Mouse (Mus musculus): ENCODE measurements around the gene 9130213A22Rik. TPM values are rescaled to one million over a fixed set of nuclear protein-coding genes. Genes with fewer than 3 reads are reported as not detected.

9130213A22Rik gene
- polyA plus RNA-seq, 1 experiment from 2014 or later, result 0.27 TPM

DNA sequence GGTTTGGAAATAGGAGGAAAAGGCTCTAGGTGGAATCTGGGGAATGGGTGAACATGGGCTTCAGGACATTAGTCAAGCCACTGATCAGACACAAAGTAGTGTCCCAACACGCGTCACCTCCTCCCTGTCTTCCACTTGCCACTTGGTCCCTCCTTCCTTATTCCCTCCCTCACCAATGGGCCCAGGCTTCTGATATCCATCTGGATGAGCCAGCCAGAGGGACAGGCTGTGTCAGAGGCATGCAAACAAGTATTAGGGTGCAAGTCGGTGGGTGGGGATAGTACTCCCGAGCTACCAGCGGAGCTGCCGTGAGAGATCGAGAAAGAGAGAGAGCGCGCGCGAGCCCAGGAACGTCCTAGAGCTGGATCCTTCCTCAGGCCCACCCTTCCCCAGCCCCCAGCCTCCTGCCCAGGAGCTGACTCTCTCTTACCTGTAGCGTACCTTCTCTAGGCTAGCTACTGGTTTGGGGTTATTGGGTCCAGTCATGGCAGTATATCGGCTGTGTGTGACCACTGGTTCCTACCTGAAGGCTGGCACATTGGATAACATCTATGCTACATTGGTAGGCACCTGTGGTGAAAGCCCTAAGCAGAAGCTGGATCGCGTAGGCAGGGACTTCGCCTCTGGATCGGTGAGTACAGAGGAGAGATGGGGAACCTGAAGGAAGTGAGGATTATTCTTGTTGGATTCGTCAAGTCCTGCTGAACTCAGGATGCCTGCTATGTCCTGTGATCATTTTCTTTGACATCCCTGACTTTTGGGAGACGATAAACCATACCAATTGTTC is 3.7 kb upstream of the 9130213A22Rik start:
- Histone ChIP-seq H3K4me3 (replicated peaks; ENCODE audit: low read length) (peak overlapping the region; percentile 65), H3K36me3 (ENCODE audit: control insufficient read depth, insufficient read depth, low read length) (no peaks in the 10 kb centered on the region), H3K9ac (ENCODE audit: low read length) (peak overlapping the region; percentile 69), H3K4me1 (ENCODE audit: control insufficient read depth, insufficient read depth, low read length) (peaks cover 7% of the 10 kb centered on the region), H3K27me3 (ENCODE audit: control insufficient read depth, insufficient read depth, low read length) (no peaks in the 10 kb centered on the region), H3K9me3 (replicated peaks; ENCODE audit: control insufficient read depth, low read length) (no peaks in the 10 kb centered on the region), H3K27ac (ENCODE audit: low read length) (peak overlapping the region; percentile 84; the same call in 1 of the 2 replicates), H3K4me2 (ENCODE audit: low read depth, low read length) (peak overlapping the region; percentile 91)
- 10% methylated on average over 20 of the region's 20 CpGs for WGBS
- ATAC-seq (ENCODE audit: insufficient read depth, low FRiP score), result no peak

- Histone ChIP-seq H3K9ac (ENCODE audit: low read length) (peak within 1 kb of the TSS; percentile 69), H3K36me3 (ENCODE audit: control insufficient read depth, insufficient read depth, low read length) (no peaks in the 10 kb centered on the region), H3K4me1 (ENCODE audit: control insufficient read depth, insufficient read depth, low read length) (peaks cover 10% of the 10 kb centered on the region), H3K4me3 (replicated peaks; ENCODE audit: low read length) (peak within 1 kb of the TSS; percentile 65), H3K4me2 (ENCODE audit: low read depth, low read length) (peak within 1 kb of the TSS; percentile 91), H3K27me3 (ENCODE audit: control insufficient read depth, insufficient read depth, low read length) (no peaks in the 10 kb centered on the region), H3K27ac (ENCODE audit: low read length) (peak within 1 kb of the TSS; percentile 84), H3K9me3 (replicated peaks; ENCODE audit: control insufficient read depth, low read length) (no peaks in the 10 kb centered on the region)
- WGBS, result 2% methylated on average over 3 of the region's 3 CpGs
- no peak for ATAC-seq (ENCODE audit: insufficient read depth, low FRiP score)
These were observed 3.3 kb upstream of the 9130213A22Rik start, which contains the start of gene Aloxe3 for GRCm38 (mm10) chr11:69125852-69125918. Gene Aloxe3 (plus strand): TSS chr11:69125896.

DNA sequence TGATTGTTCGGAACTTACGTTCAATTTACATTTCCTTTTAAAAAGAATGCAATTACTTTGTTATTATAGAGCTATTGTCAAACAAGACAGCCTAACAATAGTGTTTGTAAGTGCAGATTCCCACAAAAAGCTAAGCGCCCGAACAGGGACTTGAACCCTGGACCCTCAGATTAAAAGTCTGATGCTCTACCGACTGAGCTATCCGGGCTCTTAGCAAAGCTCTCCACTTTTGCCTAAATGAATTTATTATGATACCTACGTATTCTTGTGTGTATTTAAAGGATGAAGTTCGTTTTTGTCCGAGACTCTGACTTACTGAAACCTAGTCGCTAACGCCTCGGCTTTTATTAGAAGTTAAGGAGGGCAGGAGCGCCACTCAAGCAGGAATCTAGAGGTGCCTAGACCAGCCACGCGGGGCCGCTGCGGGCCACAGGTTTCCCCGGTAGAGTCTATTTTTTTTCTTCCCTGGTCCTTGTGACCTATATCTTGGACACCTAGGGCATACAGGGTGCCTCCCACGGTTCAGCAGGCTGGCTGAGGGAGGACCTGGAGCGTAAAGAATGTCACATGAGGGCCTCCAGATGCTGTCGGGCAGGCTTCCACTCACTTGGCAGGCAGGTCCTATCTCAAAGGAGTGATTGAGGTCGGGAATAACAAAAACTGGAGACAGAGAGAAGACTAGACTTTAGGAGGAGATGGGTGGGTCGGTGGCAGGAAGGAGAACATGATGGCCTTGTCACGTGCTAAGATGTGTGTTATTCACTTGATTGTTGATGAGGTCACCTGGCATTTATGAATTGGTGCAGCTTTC is 2.9 kb upstream of the 9130213A22Rik start:
- H3K9me3 ChIP-seq (replicated peaks; ENCODE audit: control insufficient read depth, low read length), result no peaks in the 10 kb centered on the region
- H3K4me2 ChIP-seq (ENCODE audit: low read depth, low read length), result peak overlapping the region; percentile 91
- H3K4me3 ChIP-seq (replicated peaks; ENCODE audit: low read length), result peak overlapping the region; percentile 65
- ATAC-seq (ENCODE audit: insufficient read depth, low FRiP score), result peak; percentile 27; the same call in 1 of the 2 replicates
- H3K4me1 ChIP-seq (ENCODE audit: control insufficient read depth, insufficient read depth, low read length), result peaks cover 14% of the 10 kb centered on the region
- no peaks in the 10 kb centered on the region for H3K27me3 ChIP-seq (ENCODE audit: control insufficient read depth, insufficient read depth, low read length)
- under 1% methylated on average over 24 of the region's 24 CpGs for WGBS
- peak overlapping the region; percentile 84 for H3K27ac ChIP-seq (ENCODE audit: low read length)
- peak overlapping the region; percentile 69 for H3K9ac ChIP-seq (ENCODE audit: low read length)
- no peaks in the 10 kb centered on the region for H3K36me3 ChIP-seq (ENCODE audit: control insufficient read depth, insufficient read depth, low read length)

DNA sequence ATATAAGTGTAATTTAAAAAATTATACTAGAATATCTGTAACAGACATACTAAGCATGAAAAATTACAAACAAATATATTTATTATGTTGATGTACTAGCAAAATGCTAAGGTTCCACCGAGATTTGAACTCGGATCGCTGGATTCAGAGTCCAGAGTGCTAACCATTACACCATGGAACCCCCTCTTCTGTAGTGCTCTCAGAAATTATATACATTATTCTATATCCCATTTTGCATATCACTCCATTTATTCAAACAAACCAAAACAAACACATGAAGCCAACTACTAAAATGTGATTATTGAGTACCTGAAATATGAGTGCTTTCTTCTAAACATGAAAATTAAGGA is 2.1 kb upstream of the 9130213A22Rik start:
- Histone ChIP-seq H3K4me3 (replicated peaks; ENCODE audit: low read length) (peak overlapping the region; percentile 57; the same call in 1 of the 2 replicates), H3K9me3 (replicated peaks; ENCODE audit: control insufficient read depth, low read length) (no peaks in the 10 kb centered on the region), H3K27ac (ENCODE audit: low read length) (no peak overlapping the region), H3K27me3 (ENCODE audit: control insufficient read depth, insufficient read depth, low read length) (no peaks in the 10 kb centered on the region), H3K9ac (ENCODE audit: low read length) (no peak overlapping the region), H3K4me1 (ENCODE audit: control insufficient read depth, insufficient read depth, low read length) (peaks cover 20% of the 10 kb centered on the region), H3K36me3 (ENCODE audit: control insufficient read depth, insufficient read depth, low read length) (no peaks in the 10 kb centered on the region), H3K4me2 (ENCODE audit: low read depth, low read length) (peak overlapping the region; percentile 95)
- ATAC-seq (ENCODE audit: insufficient read depth, low FRiP score), result peak; percentile 19; the same call in 1 of the 2 replicates
- 0% methylated on average over 3 of the region's 3 CpGs for WGBS

DNA sequence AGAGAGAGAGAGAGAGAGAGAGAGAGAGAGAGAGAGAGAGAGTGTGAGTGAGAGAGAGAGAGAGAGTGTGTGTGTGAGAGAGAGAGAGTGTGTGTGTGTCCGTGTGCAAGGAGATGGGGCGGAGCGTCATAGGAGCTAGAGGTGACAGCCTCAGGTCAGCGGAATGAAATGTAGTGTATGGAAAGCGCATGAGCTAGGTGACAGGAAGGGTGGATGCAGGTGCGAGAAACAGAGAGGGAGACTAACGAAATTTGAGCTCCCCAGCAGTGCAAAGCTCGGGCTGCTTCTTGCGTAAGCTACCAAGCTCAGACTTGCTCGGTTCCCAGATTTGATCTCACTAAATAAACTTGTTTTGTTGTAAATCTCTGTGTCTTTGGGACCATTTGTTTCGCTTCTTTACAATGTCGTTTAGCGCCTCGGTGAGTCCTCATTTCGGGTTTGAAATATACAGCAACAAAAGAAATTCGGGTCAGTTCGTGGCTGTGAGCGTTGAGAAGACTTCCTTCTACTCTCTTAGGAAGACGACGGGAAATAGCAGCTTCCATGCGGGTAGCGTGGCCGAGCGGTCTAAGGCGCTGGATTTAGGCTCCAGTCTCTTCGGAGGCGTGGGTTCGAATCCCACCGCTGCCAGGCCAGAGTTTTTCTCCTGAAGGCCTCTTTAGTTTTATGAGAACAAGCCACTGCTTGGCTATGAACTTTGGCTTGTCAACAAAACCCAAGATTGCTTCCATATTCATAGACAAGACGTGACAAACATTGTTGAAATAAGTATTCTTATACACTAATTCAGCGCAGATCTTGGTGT is 1.5 kb upstream of the 9130213A22Rik start:
- WGBS, result under 1% methylated on average over 31 of the region's 31 CpGs
- peak overlapping the region; percentile 57 for H3K4me3 ChIP-seq (replicated peaks; ENCODE audit: low read length)
- peak overlapping the region; percentile 95 for H3K4me2 ChIP-seq (ENCODE audit: low read depth, low read length)
- H3K36me3 ChIP-seq (ENCODE audit: control insufficient read depth, insufficient read depth, low read length), result no peaks in the 10 kb centered on the region
- H3K9me3 ChIP-seq (replicated peaks; ENCODE audit: control insufficient read depth, low read length), result no peaks in the 10 kb centered on the region
- ATAC-seq (ENCODE audit: insufficient read depth, low FRiP score), result peak; percentile 67
- H3K27ac ChIP-seq (ENCODE audit: low read length), result peak overlapping the region; percentile 88
- peaks cover 26% of the 10 kb centered on the region for H3K4me1 ChIP-seq (ENCODE audit: control insufficient read depth, insufficient read depth, low read length)
- H3K27me3 ChIP-seq (ENCODE audit: control insufficient read depth, insufficient read depth, low read length), result no peaks in the 10 kb centered on the region
- H3K9ac ChIP-seq (ENCODE audit: low read length), result peak overlapping the region; percentile 85

DNA sequence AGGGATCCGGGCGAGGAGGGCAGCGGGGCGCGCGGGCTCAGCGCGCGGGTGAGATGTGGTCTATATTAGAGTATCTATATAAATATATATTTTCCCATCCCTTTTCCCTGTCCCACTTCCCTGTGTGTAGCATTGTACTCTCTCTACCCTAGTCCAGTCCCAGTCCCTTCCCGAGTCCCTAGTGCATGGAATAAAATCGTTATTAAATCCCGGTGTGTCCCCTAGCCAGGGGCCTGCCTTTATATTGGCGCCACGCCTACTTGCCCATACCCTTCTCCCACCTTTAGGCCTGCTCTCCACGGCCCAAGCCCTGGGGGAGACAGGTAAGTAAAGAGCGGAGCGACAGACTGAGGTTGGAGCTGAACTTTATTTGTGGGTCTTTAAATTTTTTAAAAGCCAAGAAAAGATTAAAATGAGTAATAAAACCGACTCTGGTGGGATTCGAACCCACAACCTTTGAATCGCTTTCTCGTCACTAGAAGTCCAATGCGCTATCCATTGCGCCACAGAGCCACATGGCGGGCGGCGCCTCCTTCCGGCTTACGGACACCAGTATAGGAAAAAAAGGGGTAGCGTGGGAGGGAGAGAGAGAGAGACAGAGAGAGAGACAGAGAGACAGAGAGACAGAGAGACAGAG is 785 bp upstream of the 9130213A22Rik start:
- H3K4me3 ChIP-seq (replicated peaks; ENCODE audit: low read length), result peak overlapping the region; percentile 57
- H3K4me1 ChIP-seq (ENCODE audit: control insufficient read depth, insufficient read depth, low read length), result peaks cover 28% of the 10 kb centered on the region
- under 1% methylated on average over 29 of the region's 29 CpGs for WGBS
- no peaks in the 10 kb centered on the region for H3K36me3 ChIP-seq (ENCODE audit: control insufficient read depth, insufficient read depth, low read length)
- peak overlapping the region; percentile 95 for H3K27ac ChIP-seq (ENCODE audit: low read length)
- no peaks in the 10 kb centered on the region for H3K27me3 ChIP-seq (ENCODE audit: control insufficient read depth, insufficient read depth, low read length)
- peak; percentile 0; the same call in 1 of the 2 replicates for ATAC-seq (ENCODE audit: insufficient read depth, low FRiP score)
- H3K9ac ChIP-seq (ENCODE audit: low read length), result peak overlapping the region; percentile 85
- peak overlapping the region; percentile 95 for H3K4me2 ChIP-seq (ENCODE audit: low read depth, low read length)
- no peaks in the 10 kb centered on the region for H3K9me3 ChIP-seq (replicated peaks; ENCODE audit: control insufficient read depth, low read length)

- peak overlapping the region; percentile 85 for H3K9ac ChIP-seq (ENCODE audit: low read length)
- peaks cover 28% of the 10 kb centered on the region for H3K4me1 ChIP-seq (ENCODE audit: control insufficient read depth, insufficient read depth, low read length)
- peak overlapping the region; percentile 95 for H3K27ac ChIP-seq (ENCODE audit: low read length)
- H3K4me2 ChIP-seq (ENCODE audit: low read depth, low read length), result peak overlapping the region; percentile 95
- ATAC-seq (ENCODE audit: insufficient read depth, low FRiP score), result no peak
- under 1% methylated on average over 30 of the region's 32 CpGs for WGBS
- H3K4me3 ChIP-seq (replicated peaks; ENCODE audit: low read length), result peak overlapping the region; percentile 57
- H3K27me3 ChIP-seq (ENCODE audit: control insufficient read depth, insufficient read depth, low read length), result no peaks in the 10 kb centered on the region
- no peaks in the 10 kb centered on the region for H3K9me3 ChIP-seq (replicated peaks; ENCODE audit: control insufficient read depth, low read length)
- no peaks in the 10 kb centered on the region for H3K36me3 ChIP-seq (ENCODE audit: control insufficient read depth, insufficient read depth, low read length)
These were observed 551 bp downstream of the 9130213A22Rik start for GRCm38 (mm10) chr11:69121741-69122335.

DNA sequence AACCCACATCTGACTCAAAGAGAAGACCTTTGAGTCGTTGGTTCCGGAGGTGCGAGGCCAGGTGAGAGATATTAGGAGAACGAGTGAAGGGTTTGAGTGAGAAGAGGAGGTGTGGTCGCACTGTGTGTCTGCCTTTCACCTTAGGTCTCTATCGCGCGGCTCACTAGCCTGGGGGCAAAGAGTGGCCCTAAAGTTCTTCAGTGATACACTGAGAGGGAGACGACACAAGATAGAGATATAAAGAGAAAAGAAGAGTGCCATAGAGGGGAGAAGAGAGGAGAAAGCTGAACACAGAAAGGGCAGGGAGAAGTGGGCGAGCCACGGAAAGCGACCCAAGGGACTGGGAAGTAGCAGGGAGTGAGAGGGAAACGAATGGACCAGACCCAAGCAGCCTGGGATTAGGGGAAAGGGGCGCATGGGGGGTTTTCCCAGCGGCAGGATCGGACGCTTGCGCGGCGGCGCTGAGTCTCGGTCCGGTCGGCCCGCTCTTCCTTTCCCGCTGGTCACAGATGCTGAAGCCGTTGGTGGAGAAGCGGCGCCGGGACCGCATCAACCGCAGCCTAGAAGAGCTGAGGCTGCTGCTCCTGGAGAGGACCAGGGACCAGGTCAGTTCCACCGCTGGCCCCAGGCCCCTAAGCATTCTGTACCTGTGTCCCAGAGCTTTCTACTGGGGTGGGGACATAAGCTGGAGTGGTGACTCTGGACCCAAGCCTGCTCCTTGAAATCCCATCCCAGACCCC is 1.2 kb downstream of the 9130213A22Rik start:
- Histone ChIP-seq H3K27ac (ENCODE audit: low read length) (peak overlapping the region; percentile 95; the same call in 1 of the 2 replicates), H3K4me1 (ENCODE audit: control insufficient read depth, insufficient read depth, low read length) (peaks cover 24% of the 10 kb centered on the region), H3K9me3 (replicated peaks; ENCODE audit: control insufficient read depth, low read length) (no peaks in the 10 kb centered on the region), H3K9ac (ENCODE audit: low read length) (peak overlapping the region; percentile 85), H3K4me2 (ENCODE audit: low read depth, low read length) (peak overlapping the region; percentile 95), H3K36me3 (ENCODE audit: control insufficient read depth, insufficient read depth, low read length) (no peaks in the 10 kb centered on the region), H3K4me3 (replicated peaks; ENCODE audit: low read length) (peak overlapping the region; percentile 57), H3K27me3 (ENCODE audit: control insufficient read depth, insufficient read depth, low read length) (no peaks in the 10 kb centered on the region)
- ATAC-seq (ENCODE audit: insufficient read depth, low FRiP score), result no peak
- 1% methylated on average over 33 of the region's 33 CpGs for WGBS
